Mouse (Mus musculus) bone marrow, adult 2 months (tissue): Measurements from ENCODE around the gene Hoxb2.

ENCODE experiments used
- CTCF ChIP-seq: fragments of 200-500 bp; IDR thresholded peaks from 2 replicates; pipeline ENCODE4 v1.5.1; 2011; ENCODE audit warnings: low read length, control low read depth; ENCODE audit not compliant: control insufficient read depth, insufficient read depth
- POLR2A ChIP-seq: fragments of 200-500 bp; IDR thresholded peaks from 2 replicates; pipeline ENCODE4 v1.6.1; 2011; ENCODE audit warnings: low read depth, mild to moderate bottlenecking, control low read depth, low read length, borderline replicate concordance; ENCODE audit not compliant: control insufficient read depth

- TF ChIP-seq CTCF (no peak), POLR2A (no peak)
Observed at GRCm38 (mm10) chr11:96308763-96309162, 41.6 kb upstream of the Hoxb2 start.
